Mouse (Mus musculus): ENCODE measurements at regions not wholly inside any gene's neighbourhood (a gene's known extent, or its start where the extent isn't known, plus 50 kb on each side); places are given as distances from the start of the nearest gene placed in this dataset.

DNA sequence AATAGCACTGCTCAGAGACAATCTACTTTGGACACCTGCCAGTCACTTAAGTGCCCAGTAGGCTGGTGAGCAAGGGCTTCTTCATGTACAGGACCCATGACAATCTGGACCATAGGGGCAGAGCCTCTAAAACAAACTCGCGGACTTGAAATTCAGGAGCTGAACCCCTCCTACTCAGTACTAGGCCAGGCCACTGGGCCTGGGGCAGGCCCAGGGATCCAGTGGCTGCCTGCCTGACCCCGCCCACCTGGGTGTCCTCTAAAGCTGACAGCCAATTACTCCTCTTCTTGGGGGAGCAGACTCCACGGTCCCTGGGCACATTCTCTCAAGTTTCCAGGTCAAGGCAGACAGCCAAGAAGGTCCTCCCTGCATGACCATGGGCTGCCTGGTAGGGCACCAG, 78.3 kb upstream of the A730046J19Rik start:
- Histone ChIP-seq H3K9me3 (ENCODE audit: control insufficient read depth, insufficient read depth, low read depth, low read length) (no peaks in the 10 kb centered on the region), H3K27ac (ENCODE audit: insufficient read depth, low read depth, low read length, poor library complexity, severe bottlenecking) (no peak overlapping the region), H3K4me3 (ENCODE audit: insufficient read depth in 1 of 2, low read depth in 1 of 2, low read length in 2 of 2, poor library complexity in 1 of 2, severe bottlenecking in 1 of 2) (no peak overlapping the region), H3K36me3 (ENCODE audit: control insufficient read depth, insufficient read depth, low read length, poor library complexity, severe bottlenecking) (no peaks in the 10 kb centered on the region), H3K4me1 (ENCODE audit: control insufficient read depth in 2 of 2, insufficient read depth in 2 of 2, low read length in 2 of 2, poor library complexity in 1 of 2) (no peaks in the 10 kb centered on the region), H3K9ac (ENCODE audit: insufficient read depth, low read depth, low read length, poor library complexity, severe bottlenecking) (no peak overlapping the region)
- in situ Hi-C loops (cut with MboI; ENCODE audit: low sequenced_read_pairs in 2 of 2, unreplicated experiment in 2 of 2), result no loop called here
- TF ChIP-seq HCFC1 (IDR thresholded peaks at IDR 0.05; ENCODE audit: borderline replicate concordance, insufficient read depth, low read length), result no peak
- TF ChIP-seq CHD2 (IDR thresholded peaks at IDR 0.05; ENCODE audit: low read depth, low read length), result no peak
- TF ChIP-seq ZNF384 (IDR thresholded peaks at IDR 0.05; ENCODE audit: low read depth, low read length), result no peak
- no peak for TF ChIP-seq MAFK (IDR thresholded peaks at IDR 0.05; ENCODE audit: insufficient read depth, low read depth, low read length)
- no peak for TF ChIP-seq ZC3H11A (IDR thresholded peaks at IDR 0.05; ENCODE audit: borderline replicate concordance, low read depth, low read length)
- DNase-seq (ENCODE audit: low read depth, low spot score), result no peak

DNA sequence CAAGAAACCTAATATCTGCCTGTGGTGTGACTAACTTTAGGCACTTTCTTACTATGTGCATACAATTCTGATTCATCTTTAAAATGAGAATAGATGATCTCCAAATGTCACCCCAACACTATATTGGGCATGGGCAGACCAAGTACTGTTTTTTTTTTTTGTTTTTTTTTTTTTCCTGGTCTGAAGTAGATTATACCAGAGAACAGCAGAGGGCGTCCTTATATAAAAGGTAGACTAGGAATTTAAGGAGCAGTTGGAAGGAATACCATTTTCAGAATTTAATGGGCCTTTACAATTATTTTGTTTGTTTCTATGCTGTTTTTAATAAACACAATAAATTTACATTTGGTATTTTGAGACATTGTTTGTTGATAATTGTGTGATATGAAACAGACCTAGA, 72.3 kb upstream of the A730046J19Rik start:
- no peak for TF ChIP-seq ZC3H11A (IDR thresholded peaks at IDR 0.05; ENCODE audit: borderline replicate concordance, low read depth, low read length)
- TF ChIP-seq ZNF384 (IDR thresholded peaks at IDR 0.05; ENCODE audit: low read depth, low read length), result peak; percentile 89
- no peak for TF ChIP-seq HCFC1 (IDR thresholded peaks at IDR 0.05; ENCODE audit: borderline replicate concordance, insufficient read depth, low read length)
- TF ChIP-seq MAFK (IDR thresholded peaks at IDR 0.05; ENCODE audit: insufficient read depth, low read depth, low read length), result no peak

DNA sequence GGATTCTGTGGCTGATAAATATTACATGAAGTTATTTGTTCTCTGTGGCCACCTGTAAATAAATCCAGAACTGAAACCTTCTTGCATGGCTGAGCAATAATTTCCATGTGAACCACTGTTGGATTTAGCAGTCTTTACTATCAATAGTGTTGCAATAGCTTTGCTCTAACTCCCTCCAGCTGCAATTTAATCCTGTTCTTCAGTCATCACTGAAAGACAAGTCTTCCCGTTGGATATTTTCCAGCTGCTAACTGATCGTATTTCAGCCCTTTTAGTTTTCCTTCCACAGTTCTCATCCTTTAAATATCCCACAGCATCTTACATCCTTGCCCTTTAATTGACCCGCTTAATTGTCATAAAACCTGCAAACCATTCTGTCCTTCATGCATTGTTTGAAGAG, 55.3 kb upstream of the A730046J19Rik start:
- Histone ChIP-seq H3K9ac (ENCODE audit: insufficient read depth, low read depth, low read length, poor library complexity, severe bottlenecking) (no peak overlapping the region), H3K36me3 (ENCODE audit: control insufficient read depth, insufficient read depth, low read length, poor library complexity, severe bottlenecking) (no peaks in the 10 kb centered on the region), H3K4me1 (ENCODE audit: control insufficient read depth in 2 of 2, insufficient read depth in 2 of 2, low read length in 2 of 2, poor library complexity in 1 of 2) (no peaks in the 10 kb centered on the region), H3K27ac (ENCODE audit: insufficient read depth, low read depth, low read length, poor library complexity, severe bottlenecking) (no peak overlapping the region), H3K4me3 (ENCODE audit: insufficient read depth in 1 of 2, low read depth in 1 of 2, low read length in 2 of 2, poor library complexity in 1 of 2, severe bottlenecking in 1 of 2) (no peak overlapping the region), H3K9me3 (ENCODE audit: control insufficient read depth, insufficient read depth, low read depth, low read length) (no peaks in the 10 kb centered on the region)
- TF ChIP-seq ZNF384 (IDR thresholded peaks at IDR 0.05; ENCODE audit: low read depth, low read length) (no peak), ZC3H11A (IDR thresholded peaks at IDR 0.05; ENCODE audit: borderline replicate concordance, low read depth, low read length) (no peak), CHD2 (IDR thresholded peaks at IDR 0.05; ENCODE audit: low read depth, low read length) (no peak), MAFK (IDR thresholded peaks at IDR 0.05; ENCODE audit: insufficient read depth, low read depth, low read length) (no peak), HCFC1 (IDR thresholded peaks at IDR 0.05; ENCODE audit: borderline replicate concordance, insufficient read depth, low read length) (no peak)
- DNase-seq (ENCODE audit: low read depth, low spot score), result no peak
- in situ Hi-C loops (cut with MboI; ENCODE audit: low sequenced_read_pairs in 2 of 2, unreplicated experiment in 2 of 2), result no loop called here

More for the DNA sequence above, 72.3 kb upstream of the A730046J19Rik start:
- no peaks in the 10 kb centered on the region for H3K9me3 ChIP-seq (ENCODE audit: control insufficient read depth, insufficient read depth, low read depth, low read length)
- no peak overlapping the region for H3K4me3 ChIP-seq (ENCODE audit: insufficient read depth in 1 of 2, low read depth in 1 of 2, low read length in 2 of 2, poor library complexity in 1 of 2, severe bottlenecking in 1 of 2)
- no peak overlapping the region for H3K9ac ChIP-seq (ENCODE audit: insufficient read depth, low read depth, low read length, poor library complexity, severe bottlenecking)
- H3K4me1 ChIP-seq (ENCODE audit: control insufficient read depth in 2 of 2, insufficient read depth in 2 of 2, low read length in 2 of 2, poor library complexity in 1 of 2), result no peaks in the 10 kb centered on the region
- DNase-seq (ENCODE audit: low read depth, low spot score), result peak; percentile 0
- in situ Hi-C loops (cut with MboI; ENCODE audit: low sequenced_read_pairs in 2 of 2, unreplicated experiment in 2 of 2), result no loop called here
- no peaks in the 10 kb centered on the region for H3K36me3 ChIP-seq (ENCODE audit: control insufficient read depth, insufficient read depth, low read length, poor library complexity, severe bottlenecking)
- no peak overlapping the region for H3K27ac ChIP-seq (ENCODE audit: insufficient read depth, low read depth, low read length, poor library complexity, severe bottlenecking)
